ENCODE assay signal across 22 mouse cellular contexts in genomic region chr19:29695071-29695470, GRCm38 (mm10). TPM values are rescaled to one million over a fixed set of nuclear protein-coding genes. Genes with fewer than 3 reads are reported as not detected.
"Had no signal": no experiment of that assay in that cellular context is flagged by ENCODE, and none has a peak within 500 bp of the region (broad histone marks: within the 10 kb centered on the region; RNA-seq: fewer than 3 reads in every experiment).

No protein-coding gene starts in this region.

- H3K9ac ChIP-seq: neural tube, embryonic 13.5 days; neural tube, embryonic 15.5 days; stomach, embryonic 15.5 days had no signal

- H3K4me3 ChIP-seq: neural tube, embryonic 13.5 days; neural tube, embryonic 15.5 days; stomach, embryonic 15.5 days had no signal

- H3K9me3 ChIP-seq: neural tube, embryonic 13.5 days; neural tube, embryonic 15.5 days; stomach, embryonic 15.5 days had no signal

- H3K4me2 ChIP-seq: neural tube, embryonic 13.5 days; neural tube, embryonic 15.5 days; stomach, embryonic 15.5 days had no signal

- DNase-seq: retina, postnatal 1 day; right cerebral cortex, adult 18-20 months; right cerebral cortex, postnatal 14 days; right cerebral cortex, postnatal 25 days; right cerebral cortex, postnatal 4 days; spleen, adult 18-20 months; thymus, adult 18-20 months; thymus, adult 2 months; thymus, postnatal 14 days; thymus, postnatal 25 days; thymus, postnatal 36 days; thymus, postnatal 4 days had no signal

- H3K4me1 ChIP-seq: neural tube, embryonic 13.5 days; neural tube, embryonic 15.5 days; stomach, embryonic 15.5 days had no signal

- H3K36me3 ChIP-seq: neural tube, embryonic 13.5 days; neural tube, embryonic 15.5 days; stomach, embryonic 15.5 days had no signal

- H3K27me3 ChIP-seq: neural tube, embryonic 13.5 days; neural tube, embryonic 15.5 days; stomach, embryonic 15.5 days had no signal

- H3K27ac ChIP-seq: neural tube, embryonic 13.5 days; neural tube, embryonic 15.5 days; stomach, embryonic 15.5 days; stomach, postnatal 0 days had no signal

RNA-seq across cellular contexts. Expression of gene Mlana, which starts 2.6 kb away (rescaled TPM):
- polyA plus RNA-seq: neural tube, embryonic 13.5 days; neural tube, embryonic 14.5 days; neural tube, embryonic 15.5 days; small intestine, adult 2 months; stomach, embryonic 14.5 days; stomach, embryonic 15.5 days; stomach, embryonic 16.5 days; stomach, postnatal 0 days; testis, adult 2 months; thymus, postnatal 0 days had no signal
